Mouse (Mus musculus) brain, embryonic 14.5 days (tissue): ENCODE measurements around the gene Uckl1. TPM values are rescaled to one million over a fixed set of nuclear protein-coding genes. Genes with fewer than 3 reads are reported as not detected.

ENCODE experiments used
- DNase-seq: peaks from one replicate; pipeline ENCODE4 v3.0.0-alpha.2; 2011; ENCODE audit warnings: low read depth
- CTCF ChIP-seq: fragments of 200-500 bp; IDR thresholded peaks from 2 replicates; pipeline ENCODE4 v1.5.1; 2012; ENCODE audit warnings: inconsistent platforms, mild to moderate bottlenecking, moderate library complexity, borderline replicate concordance; ENCODE audit not compliant: insufficient read depth, insufficient read length; ENCODE audit errors: extremely low read depth
- POLR2A ChIP-seq: fragments of 200-500 bp; IDR thresholded peaks from 2 replicates; pipeline ENCODE4 v1.6.1; 2012; ENCODE audit warnings: mild to moderate bottlenecking, inconsistent platforms, borderline replicate concordance; ENCODE audit not compliant: poor library complexity, insufficient read depth, insufficient read length, severe bottlenecking; ENCODE audit errors: extremely low read depth
- polyA plus RNA-seq: library from polyadenylated mRNA; depleted of rRNA; stranded (reverse); fragments of >200 nt; gene quantifications from 2 replicates; pipeline ENCODE4 v1.2.3, GENCODE M21; 2012

Uckl1 gene
- polyA plus RNA-seq, 1 experiment, result 125 TPM

DNA sequence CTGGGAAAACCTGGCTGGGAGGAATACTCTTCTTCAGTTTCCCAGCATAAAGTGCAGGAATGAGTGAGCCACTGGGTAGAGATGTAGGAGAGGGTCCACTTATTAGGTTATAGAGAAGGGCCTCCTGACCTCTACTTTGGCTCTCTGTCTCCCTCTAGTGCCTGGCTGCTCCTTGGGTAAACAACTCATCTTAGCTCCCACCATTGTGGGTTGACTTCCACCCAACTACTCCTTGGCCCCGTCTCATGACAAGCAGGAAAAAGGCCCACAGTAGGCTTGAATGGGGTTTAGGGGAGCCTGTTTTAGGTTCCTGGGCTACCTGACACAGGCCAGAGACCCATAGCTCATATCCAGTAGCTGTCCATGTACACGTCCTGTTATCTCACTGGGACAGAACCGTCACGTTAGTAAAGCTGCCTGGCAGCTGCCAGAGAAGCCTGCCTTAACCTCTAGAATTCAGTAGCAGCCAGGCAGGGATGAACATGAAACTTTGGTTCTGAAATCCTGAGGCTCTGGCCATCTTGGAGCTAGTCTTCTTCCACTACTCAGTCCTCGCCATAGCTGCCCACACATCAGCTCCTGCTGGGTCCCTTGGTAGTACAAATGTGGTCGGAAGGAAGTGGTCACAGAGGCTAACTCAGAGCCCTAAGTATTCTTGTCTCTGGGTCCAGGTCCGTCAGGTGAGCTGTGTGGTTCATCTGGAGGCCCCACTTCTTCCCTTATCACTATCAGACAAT, 16.3 kb downstream of the Uckl1 start:
- peak; percentile 38 for DNase-seq
- TF ChIP-seq CTCF (peak; percentile 52; the same call in 1 of the 2 replicates), POLR2A (no peak)

DNA sequence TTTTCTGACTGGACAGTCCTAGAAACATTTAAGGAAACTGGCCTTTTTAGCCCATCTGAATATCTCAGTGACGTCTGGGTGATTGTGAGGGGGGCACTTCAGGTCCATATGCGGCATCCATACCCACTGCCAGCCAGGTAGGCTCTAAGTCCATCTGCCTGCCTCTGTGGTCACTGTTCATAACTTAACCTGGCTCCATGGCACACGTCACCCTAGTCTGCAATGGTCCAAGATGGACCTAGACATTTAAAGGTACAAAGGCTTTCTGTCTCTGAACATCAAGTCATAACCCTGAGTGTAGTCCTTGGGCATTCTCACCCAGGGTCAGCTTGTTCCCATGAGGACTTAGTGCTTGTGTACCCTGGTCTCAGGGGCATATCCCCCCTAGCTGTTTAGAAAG, 17.4 kb downstream of the Uckl1 start:
- TF ChIP-seq CTCF (no peak), POLR2A (no peak)
- no peak for DNase-seq

DNA sequence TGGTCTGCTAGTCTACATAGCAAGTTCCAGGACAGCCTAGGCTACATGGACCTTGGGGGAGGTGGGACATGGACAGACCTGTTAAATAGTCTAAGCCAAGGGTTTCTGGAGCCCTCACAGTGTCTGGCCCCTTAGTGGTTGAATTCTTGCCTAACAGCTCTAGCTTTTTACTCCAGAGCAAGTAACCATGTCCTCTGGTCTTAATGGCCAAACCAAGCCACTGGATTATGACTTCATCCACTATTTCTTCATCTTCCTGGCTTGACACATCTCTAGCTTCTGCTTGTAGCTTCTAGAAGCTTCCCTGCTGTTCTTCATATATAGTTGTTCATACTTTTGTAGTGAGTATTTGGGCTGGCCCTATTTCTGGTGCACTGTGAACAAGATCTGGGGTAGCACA, 30.9 kb downstream of the Uckl1 start:
- no peak for TF ChIP-seq CTCF
- no peak for TF ChIP-seq POLR2A
- DNase-seq, result no peak

- TF ChIP-seq POLR2A, result no peak
- TF ChIP-seq CTCF, result no peak
Measured at GRCm38 (mm10) chr2:181550233-181550632, 34.5 kb downstream of the Uckl1 start.

GRCm38 (mm10) chr2:181548682-181549081, 36.0 kb downstream of the Uckl1 start:
- DNase-seq, result no peak
- TF ChIP-seq POLR2A (no peak), CTCF (no peak)

More at GRCm38 (mm10) chr2:181550233-181550632, 34.5 kb downstream of the Uckl1 start:
- no peak for DNase-seq

DNA sequence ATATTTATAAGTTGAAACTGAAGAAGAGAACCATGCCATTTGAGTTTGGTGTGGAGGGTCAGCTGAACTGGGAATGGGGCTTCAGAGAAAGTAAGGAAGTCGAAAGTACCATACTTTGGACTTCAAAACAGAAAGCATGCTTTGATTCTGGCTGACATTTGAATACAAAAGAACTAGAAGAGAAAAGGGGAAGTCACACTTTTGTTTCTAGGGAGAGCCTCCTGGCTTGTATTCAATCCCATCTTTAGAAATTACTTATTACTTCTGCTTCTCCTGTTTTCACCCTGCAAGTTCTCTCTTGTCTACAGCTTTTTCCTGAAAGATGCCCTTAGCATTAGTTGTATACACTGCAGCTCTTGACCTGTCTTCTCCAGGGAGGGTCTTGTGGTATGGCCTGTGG, 36.5 kb downstream of the Uckl1 start:
- TF ChIP-seq POLR2A, result no peak
- TF ChIP-seq CTCF, result no peak
- no peak for DNase-seq

DNA sequence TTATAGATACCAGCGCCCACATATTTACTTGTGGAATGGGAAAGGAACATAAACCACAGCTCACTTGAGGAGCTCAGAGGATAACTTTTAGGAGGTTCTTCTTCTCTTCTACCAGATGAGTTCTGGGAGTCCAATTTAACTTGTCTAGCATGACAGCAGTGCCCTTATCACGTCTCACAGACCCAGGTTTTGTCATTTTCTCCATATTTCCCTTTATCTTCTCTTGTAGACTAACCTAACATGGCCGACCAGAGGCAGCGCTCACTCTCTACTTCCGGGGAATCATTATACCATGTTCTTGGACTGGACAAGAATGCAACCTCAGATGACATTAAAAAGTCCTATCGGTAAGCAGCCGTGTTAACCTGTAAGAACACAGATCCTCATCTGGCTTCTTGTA, 38.5 kb downstream of the Uckl1 start:
- TF ChIP-seq POLR2A (no peak), CTCF (no peak)
- DNase-seq, result no peak

- no peak for TF ChIP-seq POLR2A
- no peak for TF ChIP-seq CTCF
Measured at GRCm38 (mm10) chr2:181541761-181542380, 42.8 kb downstream of the Uckl1 start.

GRCm38 (mm10) chr2:181537444-181538047, 47.1 kb downstream of the Uckl1 start:
- no peak for TF ChIP-seq CTCF
- TF ChIP-seq POLR2A, result no peak
- DNase-seq, result peak; percentile 79

More at GRCm38 (mm10) chr2:181541761-181542380, 42.8 kb downstream of the Uckl1 start:
- DNase-seq, result no peak

DNA sequence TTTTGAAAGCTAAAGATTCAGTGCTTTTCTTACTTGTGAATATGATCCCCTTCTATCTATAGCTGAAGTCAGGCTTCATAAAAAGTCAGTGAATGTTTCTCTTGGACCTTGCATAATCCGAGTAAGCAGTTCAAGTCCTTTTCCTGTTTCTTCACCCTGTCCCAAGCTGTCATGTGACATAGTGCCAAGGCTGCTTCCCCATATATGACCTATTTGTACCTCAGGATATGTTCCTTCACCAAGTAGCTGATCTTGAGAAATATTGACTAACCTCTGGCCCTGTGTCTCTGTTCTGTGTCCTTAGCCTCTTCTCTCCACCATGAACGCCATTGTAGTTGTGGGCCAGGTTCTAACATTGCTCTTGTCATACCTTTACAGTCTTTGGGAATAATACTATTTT, 48.3 kb downstream of the Uckl1 start:
- DNase-seq, result no peak
- no peak for TF ChIP-seq CTCF
- no peak for TF ChIP-seq POLR2A

DNA sequence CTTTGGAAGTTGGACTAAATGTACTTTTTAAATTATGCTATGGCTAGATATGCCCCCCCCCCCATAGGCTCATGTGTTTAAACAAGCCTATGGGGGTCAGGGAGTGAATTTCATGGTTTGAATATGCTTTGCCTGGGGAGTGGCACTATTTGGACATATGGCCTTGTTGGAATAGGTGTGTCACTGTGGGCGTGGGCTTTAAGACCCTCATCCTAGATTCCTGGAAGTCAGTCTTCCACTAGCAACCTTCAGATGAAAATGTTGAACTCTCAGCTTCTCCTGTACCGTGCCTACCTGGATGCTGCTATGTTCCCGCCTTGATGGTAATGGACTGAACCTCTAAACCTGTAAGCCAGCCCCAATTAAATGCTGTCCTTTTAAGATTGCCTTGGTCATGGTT, 52.1 kb downstream of the Uckl1 start:
- TF ChIP-seq POLR2A, result no peak
- no peak for TF ChIP-seq CTCF

GRCm38 (mm10) chr2:181529076-181529475, 55.6 kb downstream of the Uckl1 start:
- TF ChIP-seq POLR2A, result no peak
- no peak for TF ChIP-seq CTCF
- DNase-seq, result no peak

More for the DNA sequence above, 52.1 kb downstream of the Uckl1 start:
- no peak for DNase-seq

DNA sequence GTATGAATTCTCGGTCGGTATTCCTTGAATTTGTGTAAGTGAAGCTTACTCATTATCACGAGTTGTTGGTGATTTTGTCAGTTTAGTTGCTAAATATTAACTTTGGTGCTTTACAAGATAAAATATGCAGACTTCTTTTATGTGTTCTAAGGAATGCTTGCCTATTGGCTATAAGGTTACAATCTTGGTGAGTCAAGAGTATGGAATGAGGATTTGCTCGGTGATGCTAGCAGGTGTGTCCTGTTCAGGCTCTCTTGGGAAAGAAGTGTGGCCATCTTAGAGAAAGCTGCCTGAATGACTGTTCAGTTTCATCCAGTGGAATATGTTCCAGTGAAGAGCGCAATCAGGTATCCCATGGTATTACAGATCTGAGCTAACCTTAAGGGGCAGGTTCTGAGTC, 59.2 kb downstream of the Uckl1 start:
- no peak for DNase-seq
- TF ChIP-seq CTCF (no peak), POLR2A (no peak)
